Mouse (Mus musculus) erythroblast, embryonic 14.5 days (primary cell): ENCODE results near the gene Tmem132b.

ENCODE experiments used
- GATA1 ChIP-seq: IDR thresholded peaks from 2 replicates; pipeline ENCODE4 v1.6.1; 2012; ENCODE audit warnings: low read length, inconsistent platforms, mixed read lengths
- TAL1 ChIP-seq: IDR thresholded peaks from 3 replicates; pipeline ENCODE4 v1.6.1; 2012; ENCODE audit warnings: low read length, inconsistent platforms, mixed read lengths

DNA sequence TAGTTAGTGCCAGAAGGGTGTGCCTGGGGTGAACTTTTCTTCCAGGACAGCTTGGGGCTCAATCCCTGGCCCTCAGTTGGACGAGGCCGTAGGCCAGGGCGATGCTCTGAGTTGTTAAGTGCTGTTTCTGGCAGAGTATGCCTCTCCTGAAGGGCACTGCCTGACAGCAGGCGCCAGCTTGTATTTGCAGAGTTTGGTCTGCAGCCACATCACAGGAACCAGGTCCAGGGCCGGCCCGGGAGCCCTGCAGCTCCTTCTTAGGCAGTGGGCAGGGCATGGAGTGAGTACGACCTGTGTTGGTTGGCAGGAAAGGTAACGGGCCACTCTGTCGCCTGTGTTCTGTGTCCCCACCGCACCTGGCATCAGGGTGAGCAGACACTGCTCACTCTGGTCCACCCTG lies 40.5 kb upstream of the Tmem132b start:
- TF ChIP-seq GATA1 (no peak), TAL1 (no peak)
